Mouse (Mus musculus) kidney, embryonic 16.5 days (tissue): Measurements from ENCODE around the gene Notch4. TPM values are rescaled to one million over a fixed set of nuclear protein-coding genes. Genes with fewer than 3 reads are reported as not detected.

Experiments
- ATAC-seq: fragments of 200-750 bp; cut with Nextera tagmentation; 2 replicates; pipeline ENCODE4 v1.8.0; 2017; ENCODE audit warnings: moderate TSS enrichment; ENCODE audit not compliant: low FRiP score, low TSS enrichment
- H3K27ac ChIP-seq: fragments of 300-500 bp; sonication (generic); 2 replicates; pipeline ENCODE4 v1.5.1; 2014; ENCODE audit warnings: low read length
- H3K27me3 ChIP-seq: fragments of 300-500 bp; sonication (generic); 2 replicates; pipeline ENCODE4 v1.6.1; 2014; ENCODE audit warnings: low read length, control low read depth, mixed read lengths; ENCODE audit not compliant: insufficient read depth
- H3K36me3 ChIP-seq: fragments of 300-500 bp; sonication (generic); 2 replicates; pipeline ENCODE4 v1.6.1; 2014; ENCODE audit warnings: low read length, control low read depth, mixed read lengths; ENCODE audit not compliant: insufficient read depth
- H3K4me1 ChIP-seq: fragments of 300-500 bp; sonication (generic); 2 replicates; pipeline ENCODE4 v1.6.1; 2014; ENCODE audit warnings: low read length, control low read depth, mixed read lengths; ENCODE audit not compliant: insufficient read depth
- H3K4me2 ChIP-seq: fragments of 300-500 bp; sonication (generic); replicated peaks from 2 replicates; pipeline ENCODE4 v1.6.1; 2014; ENCODE audit warnings: low read depth, low read length
- H3K4me3 ChIP-seq: fragments of 300-500 bp; sonication (generic); 2 replicates; pipeline ENCODE4 v1.5.1; 2014; ENCODE audit warnings: mild to moderate bottlenecking, low read length
- H3K9ac ChIP-seq: fragments of 300-500 bp; sonication (generic); replicated peaks from 2 replicates; pipeline ENCODE4 v1.6.1; 2014; ENCODE audit warnings: low read length
- H3K9me3 ChIP-seq: fragments of 300-500 bp; sonication (generic); 2 replicates; pipeline ENCODE4 v1.6.1; 2016; ENCODE audit warnings: low read length, control low read depth
- WGBS: fragments of 180-500 bp; shearing (Covaris S2); extraction: QIAGEN DNeasy Blood & Tissue Kit; methylation state at CpG from one replicate; pipeline ENCODE4 v1.1.7; 2014; 5-methylcytosine and 5-hydroxymethylcytosine counted together
- polyA plus RNA-seq: library from polyadenylated mRNA; unstranded; fragments of >200 nt; fragmentation: Nextera tagmentation; extraction: Ambion mirVana; gene quantifications from 2 replicates; pipeline ENCODE4 v1.2.1, GENCODE M21; 2015

The Notch4 gene
- polyA plus RNA-seq, 1 experiment from 2014 or later, result 7.6 TPM

DNA sequence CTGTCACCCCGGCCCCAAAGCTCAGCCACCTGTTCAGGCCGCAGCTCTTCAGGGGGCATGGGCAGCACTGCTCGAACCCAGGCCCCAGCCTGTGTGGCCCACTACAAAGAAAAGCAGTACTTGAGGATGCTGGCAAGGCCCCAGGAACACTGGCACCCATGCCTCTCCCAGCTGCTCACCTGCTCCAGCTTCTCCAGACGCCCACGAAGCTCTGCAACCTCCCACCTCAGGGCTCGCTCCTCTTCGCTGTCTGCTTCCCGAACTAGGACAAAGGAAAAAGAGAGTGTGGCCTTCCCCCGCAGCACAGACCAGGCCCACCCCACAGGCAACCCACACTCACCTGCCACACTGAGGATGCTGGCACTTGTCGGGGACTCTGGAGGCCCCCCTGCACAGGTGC, 49.8 kb downstream of the Notch4 start:
- H3K9ac ChIP-seq, result no peak overlapping the region
- no peak overlapping the region for H3K4me2 ChIP-seq
- no peak overlapping the region for H3K4me3 ChIP-seq
- H3K27ac ChIP-seq, result no peak overlapping the region
- no peaks in the 10 kb centered on the region for H3K9me3 ChIP-seq
- H3K36me3 ChIP-seq, result peaks cover 66% of the 10 kb centered on the region
- 94% methylated on average over 10 of the region's 10 CpGs for WGBS
- peaks cover 4% of the 10 kb centered on the region; the same call in 1 of the 2 replicates for H3K4me1 ChIP-seq
- no peaks in the 10 kb centered on the region for H3K27me3 ChIP-seq
- no peak for ATAC-seq

GRCm38 (mm10) chr17:34615871-34616270, 51.8 kb downstream of the Notch4 start, which contains the start of gene Egfl8:
Egfl8 (minus strand) TSS chr17:34615971.
- no peak within 1 kb of the TSS for H3K9ac ChIP-seq
- no peak within 1 kb of the TSS for H3K4me2 ChIP-seq
- no peak for ATAC-seq
- H3K27me3 ChIP-seq, result no peaks in the 10 kb centered on the region
- no peaks in the 10 kb centered on the region for H3K9me3 ChIP-seq
- peaks cover 68% of the 10 kb centered on the region for H3K36me3 ChIP-seq
- H3K4me1 ChIP-seq, result no peaks in the 10 kb centered on the region
- peak within 1 kb of the TSS; percentile 67 for H3K27ac ChIP-seq
- WGBS, result 75% methylated on average over 6 of the region's 6 CpGs
- H3K4me3 ChIP-seq, result no peak within 1 kb of the TSS

DNA sequence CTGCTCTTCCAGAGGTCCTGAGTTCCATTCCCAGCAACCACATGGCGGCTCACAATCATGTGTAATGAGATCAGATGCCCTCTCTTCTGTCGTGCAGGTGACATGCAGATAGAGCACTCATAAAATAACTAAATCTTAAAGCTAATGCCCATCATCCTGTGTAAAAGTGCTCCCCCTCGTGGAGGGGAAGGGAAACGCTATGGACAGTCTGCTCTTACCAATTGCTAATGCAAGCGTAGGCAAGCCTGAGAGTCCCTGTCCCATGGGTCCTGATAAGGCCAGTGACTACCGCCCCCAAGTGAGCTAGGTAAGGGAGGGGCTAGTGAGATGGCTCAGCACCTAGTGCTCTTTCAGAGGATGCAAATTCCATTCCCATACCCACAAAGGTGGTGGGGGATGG, 54.9 kb downstream of the Notch4 start:
- Histone ChIP-seq H3K9ac (no peak overlapping the region), H3K4me1 (no peaks in the 10 kb centered on the region), H3K4me2 (no peak overlapping the region), H3K27ac (no peak overlapping the region), H3K4me3 (no peak overlapping the region), H3K36me3 (peaks cover 56% of the 10 kb centered on the region), H3K27me3 (no peaks in the 10 kb centered on the region), H3K9me3 (no peaks in the 10 kb centered on the region)
- no peak; the same call in 1 of the 2 replicates for ATAC-seq
- 21% methylated on average over 6 of the region's 6 CpGs for WGBS

DNA sequence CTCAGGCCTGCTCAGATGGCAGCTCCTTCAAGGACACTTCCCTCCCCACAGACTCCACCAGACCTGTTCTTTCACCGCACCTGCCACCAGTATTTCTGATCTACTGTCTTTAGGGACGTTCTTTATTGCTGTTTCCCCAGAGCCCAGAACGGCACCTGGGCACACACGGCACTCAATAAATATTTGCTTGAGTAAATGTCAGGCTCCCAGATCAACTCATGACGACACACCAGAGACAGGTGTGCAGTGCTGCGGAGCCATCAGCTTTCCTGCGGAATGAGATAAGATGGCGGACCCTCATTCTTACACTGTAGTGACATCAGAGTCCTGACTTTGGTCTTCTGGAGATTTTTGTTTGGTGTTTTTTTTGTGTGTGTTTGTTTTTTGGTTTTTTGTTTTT, 56.9 kb downstream of the Notch4 start:
- WGBS, result 85% methylated on average over 8 of the region's 8 CpGs
- no peaks in the 10 kb centered on the region for H3K9me3 ChIP-seq
- peaks cover 5% of the 10 kb centered on the region; the same call in 1 of the 2 replicates for H3K4me1 ChIP-seq
- no peak overlapping the region for H3K27ac ChIP-seq
- H3K4me3 ChIP-seq, result no peak overlapping the region
- H3K36me3 ChIP-seq, result peaks cover 49% of the 10 kb centered on the region
- H3K27me3 ChIP-seq, result no peaks in the 10 kb centered on the region
- ATAC-seq, result no peak
- no peak overlapping the region for H3K4me2 ChIP-seq
- H3K9ac ChIP-seq, result no peak overlapping the region

GRCm38 (mm10) chr17:34623161-34623560, 59.1 kb downstream of the Notch4 start:
- H3K4me3 ChIP-seq, result no peak overlapping the region
- no peak overlapping the region for H3K4me2 ChIP-seq
- peaks cover 15% of the 10 kb centered on the region for H3K4me1 ChIP-seq
- 78% methylated on average over 9 of the region's 9 CpGs for WGBS
- H3K9me3 ChIP-seq, result no peaks in the 10 kb centered on the region
- H3K9ac ChIP-seq, result no peak overlapping the region
- no peaks in the 10 kb centered on the region for H3K27me3 ChIP-seq
- peaks cover 34% of the 10 kb centered on the region for H3K36me3 ChIP-seq
- no peak for ATAC-seq
- no peak overlapping the region for H3K27ac ChIP-seq

- peaks cover 33% of the 10 kb centered on the region for H3K4me1 ChIP-seq
- H3K27me3 ChIP-seq, result peaks cover 5% of the 10 kb centered on the region
- H3K9ac ChIP-seq, result no peak overlapping the region
- H3K4me2 ChIP-seq, result no peak overlapping the region
- WGBS, result 90% methylated on average over 3 of the region's 3 CpGs
- H3K9me3 ChIP-seq, result no peaks in the 10 kb centered on the region
- no peak overlapping the region for H3K4me3 ChIP-seq
- H3K36me3 ChIP-seq, result peaks cover 25% of the 10 kb centered on the region
- ATAC-seq, result no peak
- H3K27ac ChIP-seq, result no peak overlapping the region
Observed at GRCm38 (mm10) chr17:34624981-34625380, 60.9 kb downstream of the Notch4 start.

DNA sequence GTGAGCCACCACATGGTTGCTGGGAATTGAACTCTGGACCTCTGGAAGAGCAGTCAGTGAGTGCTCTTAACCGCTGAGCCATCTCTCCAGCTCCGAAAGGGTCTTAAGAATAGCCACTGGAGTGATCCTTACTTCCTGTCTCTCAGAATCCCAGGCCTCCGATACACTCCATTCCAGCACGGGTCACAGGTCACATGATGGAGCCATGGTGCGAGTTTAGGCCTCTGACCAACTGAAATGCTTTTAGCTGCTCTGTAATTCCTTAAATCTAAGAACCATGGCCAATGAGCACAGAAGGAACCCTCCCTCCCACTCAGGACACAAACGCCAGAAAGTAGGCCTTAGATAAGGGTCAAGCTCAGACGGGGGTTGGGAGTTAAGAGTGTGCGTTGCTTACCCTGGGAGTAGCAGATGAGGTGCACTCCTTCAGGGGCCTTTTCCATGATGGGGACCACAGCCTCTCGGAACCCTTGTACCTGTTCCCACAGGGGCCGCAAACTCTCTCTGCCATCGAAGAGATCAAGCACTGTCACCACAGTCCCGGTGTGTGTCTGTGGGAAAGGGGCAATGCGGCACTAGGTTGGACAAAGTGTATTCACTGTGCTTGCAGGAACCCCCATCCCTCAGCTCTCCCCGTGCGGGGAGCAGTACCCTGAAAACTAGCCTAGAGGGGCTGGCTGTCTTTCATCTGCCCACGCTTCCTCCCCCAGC, 62.1 kb downstream of the Notch4 start:
- ATAC-seq, result peak; percentile 0; the same call in 1 of the 2 replicates
- H3K4me2 ChIP-seq, result peak overlapping the region; percentile 87
- H3K4me1 ChIP-seq, result peaks cover 45% of the 10 kb centered on the region
- H3K9me3 ChIP-seq, result no peaks in the 10 kb centered on the region
- H3K27ac ChIP-seq, result peak overlapping the region; percentile 98
- H3K27me3 ChIP-seq, result peaks cover 17% of the 10 kb centered on the region
- 46% methylated on average over 16 of the region's 16 CpGs for WGBS
- H3K4me3 ChIP-seq, result peak overlapping the region; percentile 84
- H3K9ac ChIP-seq, result peak overlapping the region; percentile 87
- H3K36me3 ChIP-seq, result peaks cover 24% of the 10 kb centered on the region

DNA sequence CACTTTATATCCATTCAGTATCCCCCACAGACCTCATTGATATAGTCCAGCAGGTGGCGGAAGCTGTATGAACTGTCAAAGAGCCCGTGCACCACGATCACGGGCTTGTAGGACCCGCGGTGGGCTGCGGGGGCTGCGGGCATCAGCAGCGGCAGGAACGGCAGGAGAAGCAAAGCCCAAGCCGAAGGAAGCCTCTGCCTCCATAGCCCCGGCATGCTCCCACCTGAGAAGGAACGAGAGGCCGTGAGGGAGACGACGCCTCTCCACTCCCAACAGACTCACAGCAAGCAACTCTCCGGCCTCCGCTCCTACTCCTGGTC, 62.7 kb downstream of the Notch4 start:
- H3K4me2 ChIP-seq, result peak overlapping the region; percentile 87
- H3K9me3 ChIP-seq, result no peaks in the 10 kb centered on the region
- peak overlapping the region; percentile 84 for H3K4me3 ChIP-seq
- H3K4me1 ChIP-seq, result peaks cover 50% of the 10 kb centered on the region
- peaks cover 18% of the 10 kb centered on the region; the same call in 1 of the 2 replicates for H3K36me3 ChIP-seq
- peak; percentile 29 for ATAC-seq
- H3K27me3 ChIP-seq, result peaks cover 22% of the 10 kb centered on the region
- H3K9ac ChIP-seq, result peak overlapping the region; percentile 87
- H3K27ac ChIP-seq, result peak overlapping the region; percentile 98
- WGBS, result under 1% methylated on average over 18 of the region's 18 CpGs

DNA sequence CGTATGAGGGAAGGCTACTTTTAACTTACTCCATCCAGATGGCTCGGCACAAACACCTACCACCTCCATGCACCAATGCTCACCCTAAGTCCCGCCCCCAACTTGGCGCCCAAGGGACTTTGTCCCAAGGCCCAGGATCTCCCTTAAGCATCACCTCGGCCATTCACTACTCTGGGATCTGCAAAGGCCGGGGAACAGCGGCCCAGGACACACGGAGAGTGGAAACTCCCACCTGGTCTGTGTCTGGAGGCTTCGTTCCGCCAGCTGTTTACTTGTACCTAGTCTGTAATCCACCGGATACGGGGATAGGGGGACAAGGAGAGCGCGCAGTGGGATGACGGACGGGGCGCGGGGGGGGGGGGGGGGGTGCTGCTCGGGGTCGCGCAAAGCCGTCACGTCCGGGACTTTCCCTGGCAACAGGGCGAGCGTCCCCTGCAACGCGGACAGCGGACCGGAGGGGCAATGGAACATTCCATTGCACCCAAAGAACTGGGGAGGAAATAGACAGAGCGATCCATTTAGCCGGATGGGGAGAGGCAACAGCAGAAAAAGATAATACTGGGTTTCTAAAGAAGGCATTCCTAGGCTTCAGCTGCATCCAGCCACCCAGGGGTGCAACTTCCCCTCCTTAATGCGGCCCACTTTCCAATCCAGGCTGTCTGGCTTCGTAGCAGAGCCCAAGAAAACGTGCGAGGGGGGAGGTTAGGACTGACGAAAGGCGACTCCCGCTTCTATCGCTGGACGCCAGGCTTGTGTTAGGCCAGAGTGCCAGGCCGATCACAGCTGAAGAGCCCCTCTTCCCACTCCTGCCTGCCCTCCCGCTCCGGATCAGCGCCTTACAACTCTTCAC, 63.2 kb downstream of the Notch4 start:
- Histone ChIP-seq H3K9me3 (no peaks in the 10 kb centered on the region), H3K4me2 (peak overlapping the region; percentile 87), H3K4me1 (peaks cover 54% of the 10 kb centered on the region), H3K27ac (peak overlapping the region; percentile 98), H3K36me3 (0 out of 2 replicates have a peak, but pooled peaks cover 15% of the 10 kb centered on the region), H3K9ac (peak overlapping the region; percentile 87), H3K4me3 (peak overlapping the region; percentile 84), H3K27me3 (peaks cover 26% of the 10 kb centered on the region)
- ATAC-seq, result peak; percentile 85
- under 1% methylated on average over 38 of the region's 45 CpGs for WGBS
